Mouse (Mus musculus) hindbrain, postnatal 0 days (tissue): ENCODE results near the gene Lrrc18. TPM values are rescaled to one million over a fixed set of nuclear protein-coding genes. Genes with fewer than 3 reads are reported as not detected.
A peak's percentile ranks its signal among the peaks of the same experiment; 100 is the strongest.

Experiments
- ATAC-seq: fragments of 200-750 bp; cut with Nextera tagmentation; 2 replicates; pipeline ENCODE4 v1.8.0; 2017; ENCODE audit warnings: mild to moderate bottlenecking, moderate TSS enrichment, moderate library complexity
- DNase-seq: peaks from one replicate; pipeline ENCODE4 v3.0.0-alpha.2; 2015; ENCODE audit warnings: low spot score
- H3K27ac ChIP-seq: fragments of 300-500 bp; sonication (generic); 2 replicates; pipeline ENCODE4 v1.5.1; 2014; ENCODE audit warnings: mild to moderate bottlenecking
- H3K27me3 ChIP-seq: fragments of 300-500 bp; sonication (generic); 2 replicates; pipeline ENCODE4 v1.6.1; 2014; ENCODE audit warnings: low read length, mixed read lengths; ENCODE audit not compliant: insufficient read depth
- H3K36me3 ChIP-seq: fragments of 300-500 bp; sonication (generic); 2 replicates; pipeline ENCODE4 v1.6.1; 2014; ENCODE audit warnings: low read length, mixed read lengths; ENCODE audit not compliant: insufficient read depth
- H3K4me1 ChIP-seq: fragments of 300-500 bp; sonication (generic); 2 replicates; pipeline ENCODE4 v1.6.1; 2014; ENCODE audit warnings: antibody characterized with exemption, low read length, mixed read lengths; ENCODE audit not compliant: insufficient read depth
- H3K4me2 ChIP-seq: fragments of 300-500 bp; sonication (generic); 2 replicates; pipeline ENCODE4 v1.6.1; 2014; ENCODE audit warnings: low read depth, mild to moderate bottlenecking, low read length, moderate library complexity, mixed read lengths
- H3K4me3 ChIP-seq: fragments of 300-500 bp; sonication (generic); 2 replicates; pipeline ENCODE4 v1.5.1; 2014; ENCODE audit warnings: low read length
- H3K9ac ChIP-seq: fragments of 300-500 bp; sonication (generic); replicated peaks from 2 replicates; pipeline ENCODE4 v1.6.1; 2014; ENCODE audit warnings: mild to moderate bottlenecking, low read length, moderate library complexity, mixed read lengths
- H3K9me3 ChIP-seq: fragments of 300-500 bp; sonication (generic); 2 replicates; pipeline ENCODE4 v1.6.1; 2016; ENCODE audit warnings: low read length, mixed read lengths
- CTCF ChIP-seq: IDR thresholded peaks from 2 replicates; pipeline ENCODE4 v1.5.1; 2016; ENCODE audit warnings: antibody characterized with exemption, control low read depth, low read depth
- WGBS: fragments of 180-500 bp; shearing (Covaris S2); extraction: QIAGEN DNeasy Blood & Tissue Kit; methylation state at CpG from one replicate; pipeline ENCODE4 v1.1.7; 2014; 5-methylcytosine and 5-hydroxymethylcytosine counted together
- polyA plus RNA-seq: library from polyadenylated mRNA; unstranded; fragments of >200 nt; fragmentation: Nextera tagmentation; extraction: Ambion mirVana; gene quantifications from 2 replicates; pipeline ENCODE4 v1.2.1, GENCODE M21; 2015
- total RNA-seq: library from RNA; depleted of rRNA; stranded (reverse); fragments of >200 nt; gene quantifications from 2 replicates; pipeline ENCODE4 v1.2.3, GENCODE M21; 2014

Gene Lrrc18
- total and polyA plus RNA-seq, 2 experiments from 2014 or later, result 0.61 to 0.63 TPM

GRCm38 (mm10) chr14:32964742-32965141 is 26.4 kb upstream of the Lrrc18 start:
- Histone ChIP-seq H3K27ac (no peak overlapping the region), H3K4me2 (no peak overlapping the region), H3K4me3 (no peak overlapping the region), H3K4me1 (no peaks in the 10 kb centered on the region), H3K9me3 (no peaks in the 10 kb centered on the region), H3K9ac (no peak overlapping the region), H3K27me3 (no peaks in the 10 kb centered on the region), H3K36me3 (no peaks in the 10 kb centered on the region)
- TF ChIP-seq CTCF, result no peak
- WGBS, result 91% methylated on average over 10 of the region's 10 CpGs
- DNase-seq (no peak), ATAC-seq (no peak)

- Histone ChIP-seq H3K27me3 (no peaks in the 10 kb centered on the region), H3K4me3 (no peak overlapping the region), H3K9ac (no peak overlapping the region), H3K36me3 (no peaks in the 10 kb centered on the region), H3K4me2 (no peak overlapping the region), H3K9me3 (no peaks in the 10 kb centered on the region), H3K4me1 (no peaks in the 10 kb centered on the region), H3K27ac (no peak overlapping the region)
- DNase-seq, result no peak
- ATAC-seq, result no peak
- 79% methylated on average over 9 of the region's 9 CpGs for WGBS
- TF ChIP-seq CTCF, result no peak
These were observed 20.5 kb upstream of the Lrrc18 start for GRCm38 (mm10) chr14:32970700-32971099.

- H3K9me3 ChIP-seq, result no peaks in the 10 kb centered on the region
- H3K4me3 ChIP-seq, result no peak overlapping the region
- WGBS, result 73% methylated on average over 6 of the region's 6 CpGs
- no peak overlapping the region for H3K4me2 ChIP-seq
- no peak overlapping the region for H3K9ac ChIP-seq
- no peak overlapping the region for H3K27ac ChIP-seq
- no peaks in the 10 kb centered on the region for H3K36me3 ChIP-seq
- no peaks in the 10 kb centered on the region for H3K4me1 ChIP-seq
- no peak for ATAC-seq
- no peak for TF ChIP-seq CTCF
- no peak for DNase-seq
- no peaks in the 10 kb centered on the region for H3K27me3 ChIP-seq
These were observed 6.9 kb upstream of the Lrrc18 start for GRCm38 (mm10) chr14:32984176-32984738.

- H3K4me1 ChIP-seq, result no peaks in the 10 kb centered on the region
- no peak overlapping the region for H3K27ac ChIP-seq
- no peak overlapping the region for H3K4me3 ChIP-seq
- H3K4me2 ChIP-seq, result no peak overlapping the region
- H3K36me3 ChIP-seq, result no peaks in the 10 kb centered on the region
- H3K9ac ChIP-seq, result no peak overlapping the region
- no peak for ATAC-seq
- no peak for TF ChIP-seq CTCF
- no peak for DNase-seq
- no peaks in the 10 kb centered on the region for H3K9me3 ChIP-seq
- WGBS, result 66% methylated on average over 4 of the region's 4 CpGs
- H3K27me3 ChIP-seq, result no peaks in the 10 kb centered on the region
These were observed 4.5 kb upstream of the Lrrc18 start for GRCm38 (mm10) chr14:32986659-32987058.

- Histone ChIP-seq H3K27me3 (no peaks in the 10 kb centered on the region), H3K4me3 (no peak overlapping the region), H3K27ac (no peak overlapping the region; the same call in 1 of the 2 replicates), H3K4me2 (peak overlapping the region; percentile 47), H3K9ac (no peak overlapping the region), H3K4me1 (peaks cover 14% of the 10 kb centered on the region), H3K36me3 (no peaks in the 10 kb centered on the region), H3K9me3 (no peaks in the 10 kb centered on the region)
- DNase-seq, result peak; percentile 49
- 4% methylated on average over 10 of the region's 10 CpGs for WGBS
- no peak for TF ChIP-seq CTCF
- ATAC-seq, result peak; percentile 71; the same call in 1 of the 2 replicates
These were observed 3.9 kb downstream of the Lrrc18 start for GRCm38 (mm10) chr14:32994954-32995636.

- Histone ChIP-seq H3K4me2 (no peak overlapping the region), H3K4me3 (no peak overlapping the region), H3K4me1 (peaks cover 13% of the 10 kb centered on the region), H3K9ac (no peak overlapping the region), H3K36me3 (no peaks in the 10 kb centered on the region), H3K27me3 (no peaks in the 10 kb centered on the region), H3K27ac (peak overlapping the region; percentile 26; the same call in 1 of the 2 replicates), H3K9me3 (no peaks in the 10 kb centered on the region)
- DNase-seq, result no peak
- peak; percentile 38; the same call in 1 of the 2 replicates for ATAC-seq
- no peak for TF ChIP-seq CTCF
- WGBS, result 26% methylated on average over 10 of the region's 10 CpGs
These were observed 8.3 kb downstream of the Lrrc18 start for GRCm38 (mm10) chr14:32999511-32999910.
